Mouse (Mus musculus) olfactory bulb, adult 2 months (tissue): ENCODE measurements at regions not wholly inside any gene's neighbourhood (a gene's known extent, or its start where the extent isn't known, plus 50 kb on each side); places are given as distances from the start of the nearest gene placed in this dataset.

Experiments used
- CTCF ChIP-seq: fragments of 200-500 bp; IDR thresholded peaks from 2 replicates; pipeline ENCODE4 v1.5.1; 2012; ENCODE audit warnings: low read depth, mild to moderate bottlenecking, low read length, moderate library complexity; ENCODE audit not compliant: insufficient read depth
- POLR2A ChIP-seq: fragments of 200-500 bp; IDR thresholded peaks from 2 replicates; pipeline ENCODE4 v1.6.1; 2012; ENCODE audit warnings: mild to moderate bottlenecking, low read depth, low read length, moderate library complexity; ENCODE audit not compliant: insufficient read depth

DNA sequence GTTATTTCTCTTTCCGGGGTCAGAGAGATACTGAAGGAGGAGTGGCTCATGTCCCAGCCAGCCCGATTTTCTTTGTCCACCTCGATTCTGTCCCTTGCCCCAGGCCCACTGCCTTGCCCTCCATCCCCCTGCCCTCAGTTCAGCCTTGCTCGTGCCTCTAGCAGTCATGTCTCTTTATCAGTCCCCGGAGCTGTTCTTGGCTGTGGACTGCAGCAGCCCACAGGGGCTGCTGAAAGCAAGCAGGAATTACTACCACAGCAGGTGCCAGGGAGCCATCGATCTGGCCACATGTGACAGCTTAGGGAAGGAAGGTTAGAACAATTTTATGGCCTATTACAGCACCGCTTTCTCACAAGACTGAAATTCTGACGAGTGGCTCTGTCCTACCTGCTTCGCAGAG, 396.3 kb upstream of the Igfbp7 start:
- TF ChIP-seq POLR2A (no peak), CTCF (no peak)
